Mouse (Mus musculus) heart, postnatal 0 days (tissue): Measurements from ENCODE around the gene Wfdc21. TPM values are rescaled to one million over a fixed set of nuclear protein-coding genes. Genes with fewer than 3 reads are reported as not detected.
A peak's percentile ranks its signal among the peaks of the same experiment; 100 is the strongest.

ENCODE experiments used
- ATAC-seq: fragments of 200-750 bp; cut with Nextera tagmentation; 2 replicates; pipeline ENCODE4 v1.8.0; 2017; ENCODE audit warnings: low read depth, moderate number of reproducible peaks, moderate library complexity; ENCODE audit not compliant: insufficient read depth
- DNase-seq: peaks from one replicate; pipeline ENCODE4 v3.0.0-alpha.2; 2016; ENCODE audit warnings: low spot score
- H3K27ac ChIP-seq: fragments of 300-500 bp; sonication (generic); 2 replicates; pipeline ENCODE4 v1.5.1; 2014; ENCODE audit warnings: low read depth, mild to moderate bottlenecking
- H3K27me3 ChIP-seq: fragments of 300-500 bp; sonication (generic); 2 replicates; pipeline ENCODE4 v1.6.1; 2014; ENCODE audit warnings: low read length, mixed read lengths; ENCODE audit not compliant: control insufficient read depth, insufficient read depth
- H3K36me3 ChIP-seq: fragments of 300-500 bp; sonication (generic); replicated peaks from 2 replicates; pipeline ENCODE4 v1.6.1; 2014; ENCODE audit warnings: low read length, mixed read lengths; ENCODE audit not compliant: control insufficient read depth, insufficient read depth
- H3K4me1 ChIP-seq: fragments of 300-500 bp; sonication (generic); 2 replicates; pipeline ENCODE4 v1.6.1; 2014; ENCODE audit warnings: antibody characterized with exemption; ENCODE audit not compliant: control insufficient read depth, insufficient read depth
- H3K4me2 ChIP-seq: fragments of 300-500 bp; sonication (generic); 2 replicates; pipeline ENCODE4 v1.6.1; 2014; ENCODE audit warnings: low read depth, mild to moderate bottlenecking, low read length, moderate library complexity
- H3K4me3 ChIP-seq: fragments of 300-500 bp; sonication (generic); 2 replicates; pipeline ENCODE4 v1.5.1; 2014; ENCODE audit warnings: low read depth, low read length
- H3K9ac ChIP-seq: fragments of 300-500 bp; sonication (generic); replicated peaks from 2 replicates; pipeline ENCODE4 v1.6.1; 2014; ENCODE audit warnings: low read depth, low read length, mixed read lengths
- H3K9me3 ChIP-seq: fragments of 300-500 bp; sonication (generic); replicated peaks from 2 replicates; pipeline ENCODE4 v1.6.1; 2016; ENCODE audit warnings: low read length; ENCODE audit not compliant: control insufficient read depth
- CTCF ChIP-seq: IDR thresholded peaks from 2 replicates; pipeline ENCODE4 v1.5.1; 2016; ENCODE audit warnings: antibody characterized with exemption, control low read depth, low read depth
- EP300 ChIP-seq: IDR thresholded peaks from 2 replicates; pipeline ENCODE4 v1.6.1; 2016; ENCODE audit warnings: antibody characterized with exemption, low read depth
- WGBS: fragments of 180-500 bp; shearing (Covaris S2); extraction: QIAGEN DNeasy Blood & Tissue Kit; methylation state at CpG from one replicate; pipeline ENCODE4 v1.1.7; 2014; 5-methylcytosine and 5-hydroxymethylcytosine counted together
- polyA plus RNA-seq: library from polyadenylated mRNA; unstranded; fragments of >200 nt; fragmentation: Nextera tagmentation; extraction: Ambion mirVana; gene quantifications from 2 replicates; pipeline ENCODE4 v1.2.1, GENCODE M21; 2015
- total RNA-seq: library from RNA; depleted of rRNA; stranded (reverse); fragments of >200 nt; gene quantifications from 2 replicates; pipeline ENCODE4 v1.2.3, GENCODE M21; 2014; ENCODE audit warnings: low replicate concordance

The Wfdc21 gene
- total and polyA plus RNA-seq, 2 experiments from 2014 or later, result 0.82 TPM; not detected in 1

- H3K4me3 ChIP-seq, result no peak overlapping the region
- TF ChIP-seq EP300, result no peak
- no peak for TF ChIP-seq CTCF
- WGBS, result 57% methylated on average over 1 of the region's 1 CpGs
- no peaks in the 10 kb centered on the region for H3K4me1 ChIP-seq
- ATAC-seq, result no peak
- H3K9ac ChIP-seq, result no peak overlapping the region
- 0 out of 2 replicates have a peak, but pooled peaks cover 5% of the 10 kb centered on the region for H3K9me3 ChIP-seq
- no peak for DNase-seq
- H3K4me2 ChIP-seq, result no peak overlapping the region
- no peaks in the 10 kb centered on the region for H3K27me3 ChIP-seq
- no peaks in the 10 kb centered on the region for H3K36me3 ChIP-seq
- no peak overlapping the region for H3K27ac ChIP-seq
Measured at GRCm38 (mm10) chr11:83734215-83734614, 12.5 kb upstream of the Wfdc21 start.

- Histone ChIP-seq H3K4me3 (no peak overlapping the region), H3K4me1 (no peaks in the 10 kb centered on the region), H3K9me3 (0 out of 2 replicates have a peak, but pooled peaks cover 5% of the 10 kb centered on the region), H3K27ac (no peak overlapping the region), H3K9ac (no peak overlapping the region), H3K4me2 (no peak overlapping the region), H3K27me3 (peaks cover 9% of the 10 kb centered on the region; the same call in 1 of the 2 replicates), H3K36me3 (no peaks in the 10 kb centered on the region)
- DNase-seq (no peak), ATAC-seq (no peak)
- TF ChIP-seq CTCF (no peak), EP300 (no peak)
- WGBS, result 60% methylated on average over 2 of the region's 2 CpGs
Measured at GRCm38 (mm10) chr11:83735881-83736280, 10.9 kb upstream of the Wfdc21 start.

- WGBS, result 66% methylated on average over 3 of the region's 3 CpGs
- Histone ChIP-seq H3K27me3 (peaks cover 16% of the 10 kb centered on the region; the same call in 1 of the 2 replicates), H3K9ac (no peak overlapping the region), H3K4me2 (no peak overlapping the region), H3K36me3 (no peaks in the 10 kb centered on the region), H3K9me3 (0 out of 2 replicates have a peak, but pooled peaks cover 5% of the 10 kb centered on the region), H3K4me1 (no peaks in the 10 kb centered on the region), H3K4me3 (no peak overlapping the region), H3K27ac (no peak overlapping the region)
- ATAC-seq (no peak), DNase-seq (no peak)
- no peak for TF ChIP-seq CTCF
- no peak for TF ChIP-seq EP300
Measured at GRCm38 (mm10) chr11:83737109-83737558, 9.6 kb upstream of the Wfdc21 start.

GRCm38 (mm10) chr11:83739241-83739640, 7.5 kb upstream of the Wfdc21 start:
- DNase-seq, result peak; percentile 61
- ATAC-seq, result no peak; the same call in 1 of the 2 replicates
- H3K4me1 ChIP-seq, result no peaks in the 10 kb centered on the region
- no peaks in the 10 kb centered on the region for H3K9me3 ChIP-seq
- H3K9ac ChIP-seq, result no peak overlapping the region
- no peaks in the 10 kb centered on the region for H3K36me3 ChIP-seq
- no peak overlapping the region for H3K4me3 ChIP-seq
- no peak overlapping the region for H3K27ac ChIP-seq
- WGBS, result 18% methylated on average over 5 of the region's 5 CpGs
- H3K27me3 ChIP-seq, result peaks cover 22% of the 10 kb centered on the region; the same call in 1 of the 2 replicates
- TF ChIP-seq CTCF (peak; percentile 88), EP300 (no peak)
- H3K4me2 ChIP-seq, result no peak overlapping the region

GRCm38 (mm10) chr11:83740443-83740991, 6.2 kb upstream of the Wfdc21 start:
- WGBS, result 71% methylated on average over 4 of the region's 4 CpGs
- ATAC-seq, result no peak

GRCm38 (mm10) chr11:83741841-83742240, 4.9 kb upstream of the Wfdc21 start:
- no peak overlapping the region for H3K4me3 ChIP-seq
- DNase-seq, result no peak
- peaks cover 28% of the 10 kb centered on the region for H3K27me3 ChIP-seq
- no peak overlapping the region for H3K27ac ChIP-seq
- TF ChIP-seq EP300 (no peak), CTCF (no peak)
- H3K4me1 ChIP-seq, result no peaks in the 10 kb centered on the region
- no peak overlapping the region for H3K4me2 ChIP-seq
- no peaks in the 10 kb centered on the region for H3K9me3 ChIP-seq
- 47% methylated on average over 5 of the region's 5 CpGs for WGBS
- no peak for ATAC-seq
- no peaks in the 10 kb centered on the region for H3K36me3 ChIP-seq
- no peak overlapping the region for H3K9ac ChIP-seq

More at GRCm38 (mm10) chr11:83740443-83740991, 6.2 kb upstream of the Wfdc21 start:
- Histone ChIP-seq H3K9me3 (no peaks in the 10 kb centered on the region), H3K36me3 (no peaks in the 10 kb centered on the region), H3K4me1 (no peaks in the 10 kb centered on the region), H3K4me3 (no peak overlapping the region), H3K27me3 (peaks cover 22% of the 10 kb centered on the region; the same call in 1 of the 2 replicates), H3K4me2 (no peak overlapping the region), H3K27ac (no peak overlapping the region), H3K9ac (no peak overlapping the region)
- TF ChIP-seq EP300 (no peak), CTCF (no peak)
- DNase-seq, result no peak
